Mouse (Mus musculus): ENCODE results near the gene Syngap1. TPM values are rescaled to one million over a fixed set of nuclear protein-coding genes. Genes with fewer than 3 reads are reported as not detected.

The Syngap1 gene
- total and polyA plus RNA-seq, 2 experiments from 2014 or later: 6.1 to 90.3 TPM

DNA sequence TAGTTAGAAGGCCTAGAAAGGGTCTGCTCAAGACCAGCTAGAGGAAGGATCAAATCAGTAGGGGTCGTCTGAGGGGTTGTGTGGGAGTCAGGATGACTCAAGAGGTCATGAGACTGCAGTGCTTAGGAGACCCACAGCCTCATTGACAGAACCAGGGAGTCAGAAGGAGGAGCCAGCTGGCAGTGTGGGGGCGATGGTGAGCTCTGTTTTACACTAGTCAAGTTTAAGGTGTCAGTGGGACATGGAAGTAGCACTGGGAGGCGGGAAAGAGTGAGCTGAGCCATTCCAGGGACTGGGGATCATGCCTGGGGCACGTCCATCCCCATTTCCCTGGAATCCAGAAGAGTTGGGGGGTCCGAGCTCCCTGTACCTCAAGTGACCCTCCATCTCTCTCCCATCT is 17.8 kb downstream of the Syngap1 start:
- Histone ChIP-seq H3K27me3 (ENCODE audit: insufficient read depth, low read length) (no peaks in the 10 kb centered on the region), H3K9ac (replicated peaks; ENCODE audit: low read length, poor library complexity, severe bottlenecking) (no peak overlapping the region), H3K4me3 (ENCODE audit: low read depth, low read length) (no peak overlapping the region), H3K4me1 (ENCODE audit: insufficient read depth, low read length) (no peaks in the 10 kb centered on the region), H3K27ac (ENCODE audit: low read depth, low read length) (no peak overlapping the region), H3K9me3 (ENCODE audit: low read length) (no peaks in the 10 kb centered on the region), H3K36me3 (ENCODE audit: insufficient read depth, low read length) (peaks cover 78% of the 10 kb centered on the region), H3K4me2 (ENCODE audit: low read depth, low read length, poor library complexity, severe bottlenecking) (no peak overlapping the region)
- DNase-seq (ENCODE audit: low spot score) (no peak), ATAC-seq (ENCODE audit: low FRiP score) (no peak)
- TF ChIP-seq CTCF (IDR thresholded peaks at IDR 0.05): no peak
- 72% methylated on average over 5 of the region's 5 CpGs for WGBS

DNA sequence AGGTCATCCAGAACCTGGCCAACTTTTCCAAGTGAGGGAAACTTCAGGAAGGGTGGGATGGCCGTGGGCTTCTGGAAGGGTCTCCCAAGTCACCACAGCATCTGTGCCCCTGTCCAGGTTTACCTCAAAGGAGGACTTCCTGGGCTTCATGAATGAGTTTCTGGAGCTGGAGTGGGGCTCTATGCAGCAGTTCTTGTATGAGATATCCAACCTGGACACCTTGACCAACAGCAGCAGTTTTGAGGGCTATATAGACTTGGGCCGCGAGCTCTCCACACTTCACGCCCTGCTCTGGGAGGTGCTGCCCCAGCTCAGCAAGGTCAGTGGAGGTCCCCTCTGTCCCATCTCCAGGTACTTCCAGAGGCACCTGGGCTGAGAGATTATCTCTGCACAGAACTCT is 18.8 kb downstream of the Syngap1 start:
- 98% methylated on average over 4 of the region's 4 CpGs for WGBS
- Histone ChIP-seq H3K4me1 (ENCODE audit: insufficient read depth, low read length) (no peaks in the 10 kb centered on the region), H3K36me3 (ENCODE audit: insufficient read depth, low read length) (peaks cover 86% of the 10 kb centered on the region), H3K27ac (ENCODE audit: low read depth, low read length) (no peak overlapping the region), H3K4me3 (ENCODE audit: low read depth, low read length) (no peak overlapping the region), H3K9me3 (ENCODE audit: low read length) (no peaks in the 10 kb centered on the region), H3K9ac (replicated peaks; ENCODE audit: low read length, poor library complexity, severe bottlenecking) (no peak overlapping the region), H3K4me2 (ENCODE audit: low read depth, low read length, poor library complexity, severe bottlenecking) (no peak overlapping the region), H3K27me3 (ENCODE audit: insufficient read depth, low read length) (no peaks in the 10 kb centered on the region)
- DNase-seq (ENCODE audit: low spot score) (no peak), ATAC-seq (ENCODE audit: low FRiP score) (no peak)
- no peak for TF ChIP-seq CTCF (IDR thresholded peaks at IDR 0.05)

GRCm38 (mm10) chr17:26961572-26962240 is 20.7 kb downstream of the Syngap1 start:
- DNase-seq (ENCODE audit: low spot score) (no peak), ATAC-seq (ENCODE audit: low FRiP score) (no peak)
- H3K4me2 ChIP-seq (ENCODE audit: low read depth, low read length, poor library complexity, severe bottlenecking): no peak overlapping the region
- no peak for TF ChIP-seq CTCF (IDR thresholded peaks at IDR 0.05)
- H3K27ac ChIP-seq (ENCODE audit: low read depth, low read length): no peak overlapping the region
- H3K36me3 ChIP-seq (ENCODE audit: insufficient read depth, low read length): peaks cover 85% of the 10 kb centered on the region
- 92% methylated on average over 21 of the region's 21 CpGs for WGBS
- H3K9me3 ChIP-seq (ENCODE audit: low read length): no peaks in the 10 kb centered on the region
- no peaks in the 10 kb centered on the region for H3K4me1 ChIP-seq (ENCODE audit: insufficient read depth, low read length)
- no peaks in the 10 kb centered on the region for H3K27me3 ChIP-seq (ENCODE audit: insufficient read depth, low read length)
- H3K9ac ChIP-seq (replicated peaks; ENCODE audit: low read length, poor library complexity, severe bottlenecking): no peak overlapping the region
- H3K4me3 ChIP-seq (ENCODE audit: low read depth, low read length): no peak overlapping the region

DNA sequence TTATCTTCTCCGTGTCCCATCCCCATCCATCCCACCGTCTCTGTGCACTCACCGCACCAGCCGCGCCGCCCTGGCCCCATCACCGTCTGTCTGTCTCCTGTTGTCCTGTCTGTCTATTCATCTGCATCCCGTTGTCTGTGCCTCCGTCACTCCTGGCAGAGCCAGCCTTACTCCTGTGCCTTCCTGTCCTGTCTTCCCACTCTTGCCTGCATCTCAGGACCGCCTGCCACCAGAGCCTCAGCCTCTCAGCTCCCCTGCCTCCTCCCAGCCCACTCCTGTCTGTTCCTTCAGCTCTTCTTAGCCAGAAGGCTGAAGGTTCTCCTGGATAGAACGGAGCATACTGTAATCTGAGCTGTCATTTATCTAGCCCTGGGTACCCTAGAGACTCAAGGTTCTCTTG is 25.9 kb downstream of the Syngap1 start:
- no peaks in the 10 kb centered on the region for H3K9me3 ChIP-seq (ENCODE audit: low read length)
- no peaks in the 10 kb centered on the region for H3K27me3 ChIP-seq (ENCODE audit: insufficient read depth, low read length)
- ATAC-seq (ENCODE audit: low FRiP score): no peak
- no peaks in the 10 kb centered on the region for H3K4me1 ChIP-seq (ENCODE audit: insufficient read depth, low read length)
- no peak overlapping the region for H3K9ac ChIP-seq (replicated peaks; ENCODE audit: low read length, poor library complexity, severe bottlenecking)
- no peak overlapping the region for H3K27ac ChIP-seq (ENCODE audit: low read depth, low read length)
- 90% methylated on average over 11 of the region's 11 CpGs for WGBS
- no peak for TF ChIP-seq CTCF (IDR thresholded peaks at IDR 0.05)
- no peak for DNase-seq (ENCODE audit: low spot score)
- no peak overlapping the region for H3K4me3 ChIP-seq (ENCODE audit: low read depth, low read length)
- no peak overlapping the region for H3K4me2 ChIP-seq (ENCODE audit: low read depth, low read length, poor library complexity, severe bottlenecking)
- peaks cover 69% of the 10 kb centered on the region for H3K36me3 ChIP-seq (ENCODE audit: insufficient read depth, low read length)

GRCm38 (mm10) chr17:26967477-26967876 is 26.4 kb downstream of the Syngap1 start:
- WGBS: 89% methylated on average over 6 of the region's 6 CpGs
- no peaks in the 10 kb centered on the region for H3K9me3 ChIP-seq (ENCODE audit: low read length)
- ATAC-seq (ENCODE audit: low FRiP score) (no peak), DNase-seq (ENCODE audit: low spot score) (no peak)
- H3K27me3 ChIP-seq (ENCODE audit: insufficient read depth, low read length): no peaks in the 10 kb centered on the region
- TF ChIP-seq CTCF (IDR thresholded peaks at IDR 0.05): no peak
- H3K36me3 ChIP-seq (ENCODE audit: insufficient read depth, low read length): peaks cover 65% of the 10 kb centered on the region
- no peaks in the 10 kb centered on the region for H3K4me1 ChIP-seq (ENCODE audit: insufficient read depth, low read length)
- H3K9ac ChIP-seq (replicated peaks; ENCODE audit: low read length, poor library complexity, severe bottlenecking): no peak overlapping the region
- H3K4me3 ChIP-seq (ENCODE audit: low read depth, low read length): no peak overlapping the region
- no peak overlapping the region for H3K4me2 ChIP-seq (ENCODE audit: low read depth, low read length, poor library complexity, severe bottlenecking)
- no peak overlapping the region for H3K27ac ChIP-seq (ENCODE audit: low read depth, low read length)

GRCm38 (mm10) chr17:26968200-26968611 is 27.2 kb downstream of the Syngap1 start:
- Histone ChIP-seq H3K4me2 (ENCODE audit: low read depth, low read length, poor library complexity, severe bottlenecking) (no peak overlapping the region), H3K27ac (ENCODE audit: low read depth, low read length) (no peak overlapping the region), H3K9me3 (ENCODE audit: low read length) (no peaks in the 10 kb centered on the region), H3K9ac (replicated peaks; ENCODE audit: low read length, poor library complexity, severe bottlenecking) (no peak overlapping the region), H3K4me3 (ENCODE audit: low read depth, low read length) (no peak overlapping the region), H3K27me3 (ENCODE audit: insufficient read depth, low read length) (no peaks in the 10 kb centered on the region), H3K36me3 (ENCODE audit: insufficient read depth, low read length) (peaks cover 58% of the 10 kb centered on the region), H3K4me1 (ENCODE audit: insufficient read depth, low read length) (no peaks in the 10 kb centered on the region)
- TF ChIP-seq CTCF (IDR thresholded peaks at IDR 0.05): no peak
- 82% methylated on average over 6 of the region's 6 CpGs for WGBS
- no peak for ATAC-seq (ENCODE audit: low FRiP score)
- DNase-seq (ENCODE audit: low spot score): no peak
